Mouse (Mus musculus) embryonic stem cell, embryonic (primary cell): ENCODE measurements around the gene Fars2.

Experiments
- CTCF ChIA-PET, 4 experiments: fragments of 300-600 bp in 2 of 4; fragments of 350-600 bp in 2 of 4; sonication (Branson Sonifier 250); formaldehyde crosslinking; loops; one replicate each; lab custom pipeline; 2022; ENCODE audit warnings: inconsistent platforms in 2 of 4; lab: Charles Lee
- POLR2A ChIA-PET, 4 experiments: fragments of 300-600 bp in 2 of 4; fragments of 350-600 bp in 2 of 4; sonication (Branson Sonifier 250); formaldehyde crosslinking; loops; one replicate each; lab custom pipeline; 2022; ENCODE audit warnings: antibody characterized with exemption in 4 of 4, inconsistent platforms in 1 of 4; lab: Charles Lee

Fars2 gene

DNA sequence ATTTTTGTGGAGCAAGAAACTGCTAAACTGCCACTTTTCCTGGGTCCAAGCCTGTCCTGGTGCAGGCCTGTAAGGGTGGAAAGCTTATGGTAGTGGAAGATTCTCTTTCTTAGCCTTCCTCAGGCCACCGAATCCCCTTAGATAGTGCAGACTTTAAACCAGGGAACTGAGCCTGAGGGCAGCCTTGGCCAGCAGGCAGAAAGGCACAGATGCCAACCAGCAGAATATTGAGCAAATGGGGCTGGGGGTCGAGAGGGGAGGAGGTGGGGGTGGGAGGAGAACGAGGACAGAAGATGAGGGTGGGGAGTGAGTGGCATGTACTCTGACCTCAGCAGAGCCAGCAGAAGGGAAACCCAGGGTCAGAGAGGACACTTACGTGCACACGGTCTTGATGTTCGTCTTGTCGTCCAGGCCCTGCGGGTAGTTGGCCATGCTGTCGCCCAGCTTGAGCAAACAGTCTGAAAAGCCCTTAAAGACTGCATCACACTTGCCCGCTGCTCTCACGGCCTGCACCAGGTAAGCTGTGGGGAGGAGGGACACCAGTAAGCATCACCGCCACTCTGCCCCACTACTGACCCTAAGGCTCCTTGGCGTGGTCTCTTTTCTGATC lies 612.6 kb downstream of the Fars2 start:
- ChIA-PET POLR2A (interaction anchor here in 1 of 4 experiments (0.7 kb wide), 1 partner anchor 22 kb away, joined by 7 read pairs; no protein-coding TSS in a partner anchor), CTCF (no interaction called here)

DNA sequence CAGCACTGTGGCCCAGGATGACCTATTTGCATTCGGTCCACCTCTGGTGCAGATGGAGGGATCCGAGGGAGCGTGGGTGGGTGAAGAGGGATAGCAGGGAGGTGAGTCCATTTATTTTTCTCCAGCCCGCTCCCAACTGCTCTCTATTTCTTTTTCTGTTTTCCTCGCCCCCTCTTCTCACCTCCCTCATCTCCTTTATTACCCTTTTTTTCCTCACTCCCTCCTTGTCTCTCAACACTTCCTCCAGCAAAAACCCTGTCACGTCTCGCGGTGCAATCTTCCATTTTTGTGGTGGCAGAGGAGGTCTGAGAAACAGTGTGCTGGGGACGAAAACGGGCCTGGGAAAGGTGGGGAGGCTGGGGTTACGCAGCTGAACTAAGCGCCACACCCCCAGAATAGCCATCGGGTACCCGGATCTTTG lies 613.1 kb downstream of the Fars2 start:
- POLR2A ChIA-PET = no interaction called here

DNA sequence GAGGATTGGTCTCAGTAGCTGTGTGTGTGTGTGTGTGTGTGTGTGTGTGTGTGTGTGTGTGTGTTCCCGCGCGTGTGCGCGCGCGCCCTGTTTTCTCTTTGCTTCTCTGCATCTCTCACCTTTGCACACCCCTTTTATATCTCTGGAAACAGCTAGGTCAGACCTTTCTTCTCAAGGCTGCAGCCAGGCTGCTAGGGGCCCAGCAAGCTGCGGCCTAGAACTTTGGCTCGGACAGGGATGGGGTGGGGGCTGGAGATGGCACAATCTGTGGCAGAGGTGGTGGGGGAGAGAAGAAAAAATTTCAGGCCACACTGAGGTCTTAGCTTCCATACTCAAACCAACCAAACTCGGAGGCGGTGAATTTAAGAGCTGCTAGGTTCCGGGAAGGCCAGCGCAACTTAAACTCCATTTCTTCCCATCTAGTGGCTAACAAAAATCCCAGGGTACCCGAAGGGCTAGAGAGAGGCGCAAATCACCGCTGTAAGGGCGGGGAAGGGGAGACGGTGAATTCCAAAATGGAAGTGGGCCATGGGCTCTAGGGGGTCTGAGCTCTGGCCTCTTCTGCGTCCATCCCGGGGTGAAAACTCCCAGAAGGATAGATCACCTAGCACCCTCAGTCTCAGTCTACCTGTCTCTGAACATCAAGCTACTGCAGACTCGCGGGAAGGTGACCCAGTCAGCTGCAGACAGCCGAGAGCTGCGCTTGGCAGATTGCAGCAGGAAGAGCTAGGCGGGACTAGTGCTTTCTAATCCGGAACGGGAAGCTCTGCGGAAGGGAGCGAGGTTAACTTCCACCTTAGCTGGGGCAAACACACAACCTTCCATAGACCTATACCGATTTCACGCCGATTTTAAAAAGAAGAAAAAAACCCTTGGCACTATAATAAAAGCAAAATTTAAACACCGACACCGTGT lies 614.1 kb downstream of the Fars2 start:
- POLR2A ChIA-PET = interaction anchor here in 3 of 4 experiments (0.6 to 1.2 kb wide), 4 partner anchors 14 to 991 kb away, joined by 3 to 4 read pairs (median 3); no protein-coding TSS in a partner anchor
- CTCF ChIA-PET = interaction anchor here in 2 of 4 experiments (0.5 to 0.6 kb wide), 2 partner anchors 110 to 738 kb away, joined by 6 to 12 read pairs; no protein-coding TSS in a partner anchor

More for the DNA sequence above, 613.1 kb downstream of the Fars2 start:
- CTCF ChIA-PET = no interaction called here

GRCm38 (mm10) chr13:36731931-36732461 lies 614.8 kb downstream of the Fars2 start:
- POLR2A ChIA-PET = interaction anchor here in 3 of 4 experiments (0.6 to 1.2 kb wide), 5 partner anchors 7 to 992 kb away, joined by 3 to 4 read pairs (median 3); no protein-coding TSS in a partner anchor
- CTCF ChIA-PET = interaction anchor here in 2 of 4 experiments (0.5 to 0.6 kb wide), 3 partner anchors 111 to 737 kb away, joined by 3 to 12 read pairs (median 6); no protein-coding TSS in a partner anchor

GRCm38 (mm10) chr13:36732891-36733490 lies 615.8 kb downstream of the Fars2 start:
- ChIA-PET CTCF (no interaction called here), POLR2A (interaction anchor here in 1 of 4 experiments (0.7 to 1.3 kb wide), 2 partner anchors 8 kb away, joined by 3 read pairs; no protein-coding TSS in a partner anchor)

DNA sequence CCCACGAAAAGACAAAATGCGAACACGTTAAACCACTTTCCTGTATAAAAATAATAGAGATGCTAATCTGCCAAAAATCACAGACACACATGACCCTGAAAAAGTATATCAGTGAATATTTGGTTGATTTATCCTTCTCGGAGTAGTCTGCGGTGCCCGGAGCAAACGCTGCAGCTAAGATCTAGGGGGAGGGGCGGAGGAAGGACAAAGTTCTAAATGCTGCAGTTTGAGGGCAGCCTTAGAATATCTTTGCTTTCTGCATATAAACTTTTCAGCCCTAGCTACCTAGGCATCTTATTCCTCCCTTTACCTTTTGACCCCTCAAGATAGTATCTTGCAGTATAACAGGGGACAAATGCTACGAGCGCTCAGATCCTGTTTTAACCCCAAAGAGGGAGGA lies 616.4 kb downstream of the Fars2 start:
- POLR2A ChIA-PET = interaction anchor here in 1 of 4 experiments (1.3 kb wide), 1 partner anchor 9 kb away, joined by 3 read pairs; no protein-coding TSS in a partner anchor
- CTCF ChIA-PET = no interaction called here

GRCm38 (mm10) chr13:36733989-36734690 lies 616.9 kb downstream of the Fars2 start:
- ChIA-PET POLR2A (interaction anchor here in 2 of 4 experiments (0.7 to 1.9 kb wide), 5 partner anchors 7 to 766 kb away, joined by 3 to 7 read pairs (median 3); no protein-coding TSS in a partner anchor), CTCF (interaction anchor here in 1 of 4 experiments (1.0 kb wide), 1 partner anchor 10 kb away, joined by 3 read pairs; no protein-coding TSS in a partner anchor)

DNA sequence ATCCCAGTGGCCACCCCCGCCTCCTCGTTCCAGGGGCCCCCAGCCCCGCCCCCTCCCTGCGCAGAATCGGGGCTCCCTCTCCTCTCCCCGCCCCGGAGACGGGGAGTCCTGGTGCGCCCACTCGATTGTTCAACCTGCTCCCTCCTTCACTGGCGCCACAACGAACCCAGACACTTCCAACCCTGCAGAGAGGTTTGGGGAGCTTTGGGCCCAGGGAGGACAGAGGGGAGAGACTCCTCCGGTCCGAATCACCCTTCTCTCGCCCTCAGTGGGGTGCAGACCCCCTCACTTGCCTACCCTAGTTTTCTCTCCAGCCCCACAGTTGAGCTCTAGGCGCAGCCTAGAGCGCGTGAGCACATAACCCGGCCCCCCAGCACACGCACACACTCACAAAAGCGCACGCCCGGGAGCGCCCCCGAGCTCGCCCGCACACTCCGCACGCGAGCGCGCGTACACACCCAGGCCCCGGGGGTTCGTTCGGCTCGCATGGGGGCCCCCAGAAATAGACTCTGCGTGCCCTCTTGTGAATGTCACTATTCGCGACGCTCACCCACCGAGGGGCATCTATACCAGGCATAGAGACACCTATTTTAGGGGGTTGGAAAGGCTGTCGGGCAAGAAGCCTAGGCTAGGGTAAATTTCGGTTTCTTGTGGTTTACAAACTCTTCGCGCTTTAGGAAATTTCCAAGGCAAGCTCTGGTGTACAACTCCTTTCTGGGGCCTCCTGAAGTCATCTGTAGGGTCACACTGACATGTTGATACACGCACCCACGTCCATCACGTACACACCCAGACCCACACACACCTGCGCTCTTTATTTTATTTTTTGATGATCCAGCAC lies 617.7 kb downstream of the Fars2 start, which contains the start of gene Nrn1:
Nrn1 (minus strand) TSS at position 401 of the 841 bp plus-strand sequence.
- CTCF ChIA-PET = interaction anchor here in 1 of 4 experiments (1.0 kb wide), 1 partner anchor 11 kb away, joined by 3 read pairs; no protein-coding TSS in a partner anchor
- POLR2A ChIA-PET = interaction anchor here in 2 of 4 experiments (1.0 to 1.9 kb wide), 3 partner anchors 8 to 767 kb away, joined by 3 to 7 read pairs (median 3); no protein-coding TSS in a partner anchor

GRCm38 (mm10) chr13:36735901-36736618 lies 618.8 kb downstream of the Fars2 start:
- ChIA-PET POLR2A (interaction anchor here in 3 of 4 experiments (0.7 to 1.9 kb wide), 8 partner anchors 8 to 697 kb away, joined by 3 to 7 read pairs (median 4); partner anchors contain the start of genes Fars2 (in 1 of the 3) and Lyrm4 (in 1 of the 3)), CTCF (no interaction called here)

DNA sequence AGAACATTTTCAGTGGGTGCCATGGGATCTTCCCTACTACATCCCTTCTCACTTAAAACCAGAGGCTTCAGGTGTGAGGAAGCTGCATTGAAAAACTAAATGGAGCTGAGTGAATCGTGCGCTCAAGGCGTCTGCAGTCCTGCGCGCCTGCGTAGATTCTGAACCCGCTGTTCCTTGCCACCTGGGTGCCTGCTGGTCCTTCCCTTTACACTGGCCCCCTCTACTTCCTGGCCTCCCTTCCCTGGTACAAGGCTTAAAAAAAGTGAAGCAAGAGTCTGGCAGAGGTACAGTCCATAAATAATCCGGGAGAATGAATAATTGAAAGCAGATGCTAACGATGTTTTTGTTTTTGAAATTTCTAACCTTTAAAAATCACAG lies 619.4 kb downstream of the Fars2 start:
- ChIA-PET CTCF (no interaction called here), POLR2A (interaction anchor here in 3 of 4 experiments (1.0 to 1.3 kb wide), 5 partner anchors 9 to 697 kb away, joined by 3 to 5 read pairs (median 4); partner anchors contain the start of genes Fars2 (in 1 of the 3) and Lyrm4 (in 1 of the 3))

DNA sequence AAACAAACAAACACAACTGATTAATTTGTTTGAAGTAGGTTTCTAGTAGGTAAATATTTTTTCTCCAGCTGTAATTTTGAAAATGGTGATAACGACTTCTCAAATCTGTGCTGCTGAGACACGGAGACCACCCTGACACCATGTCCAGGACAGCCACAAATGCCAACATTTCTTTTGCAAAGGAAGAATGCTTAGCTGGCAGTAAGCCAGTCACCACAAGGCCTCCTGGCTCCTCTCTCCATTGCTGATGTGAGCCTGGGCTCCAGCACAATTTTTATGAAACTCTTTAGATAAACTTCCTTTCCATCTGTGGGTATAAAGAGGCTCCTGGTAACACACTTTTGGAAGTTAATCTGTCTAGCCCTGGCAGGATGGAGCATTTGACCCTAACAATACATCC lies 632.8 kb downstream of the Fars2 start:
- POLR2A ChIA-PET = no interaction called here
- CTCF ChIA-PET = no interaction called here

- ChIA-PET POLR2A (interaction anchor here in 1 of 4 experiments (0.6 kb wide), 1 partner anchor 22 kb away, joined by 7 read pairs; no protein-coding TSS in a partner anchor), CTCF (no interaction called here)
Observed at GRCm38 (mm10) chr13:36751861-36752260, 634.6 kb downstream of the Fars2 start.

GRCm38 (mm10) chr13:36766801-36767200 lies 649.6 kb downstream of the Fars2 start:
- POLR2A ChIA-PET = no interaction called here
- CTCF ChIA-PET = no interaction called here
